Mouse (Mus musculus) erythroblast, adult 5-6 weeks (primary cell): ENCODE results near the gene Cdk5rap1. TPM values are rescaled to one million over a fixed set of nuclear protein-coding genes. Genes with fewer than 3 reads are reported as not detected.

Experiments
- total RNA-seq, 2 experiments: library from RNA; stranded (forward) in 1 of 2; stranded (reverse) in 1 of 2; fragments of 150-400 nt in 1 of 2; fragments of 200-764, 138-1000 nt in 1 of 2; gene quantifications; 2 replicates each; pipeline versions ENCODE4 v1.2.3 to v1.2.4; 2015 to 2017; ENCODE audit warnings: low replicate concordance in 2 of 2

Cdk5rap1 gene
- total RNA-seq, 2 experiments from 2014 or later: 12.7 to 13.1 TPM

Other genes with a start within 250 kb of the Cdk5rap1 start
- not detected in 2 replicates for gene Bpifa3, start 242.7 kb downstream of the Cdk5rap1 start, total RNA-seq (2015; ENCODE audit: low replicate concordance)
- not detected in 2 replicates for gene Bpifa3, start 242.7 kb downstream of the Cdk5rap1 start, total RNA-seq (2017; ENCODE audit: low replicate concordance)
- gene Bpifa1, start 230.1 kb downstream of the Cdk5rap1 start, total RNA-seq (2015; ENCODE audit: low replicate concordance): not detected in 2 replicates
- gene Bpifa1, start 230.1 kb downstream of the Cdk5rap1 start, total RNA-seq (2017; ENCODE audit: low replicate concordance): not detected in 2 replicates
- not detected in 2 replicates for gene Bpifa5, start 210.4 kb downstream of the Cdk5rap1 start, total RNA-seq (2015; ENCODE audit: low replicate concordance)
- gene Bpifa5, start 210.4 kb downstream of the Cdk5rap1 start, total RNA-seq (2017; ENCODE audit: low replicate concordance): not detected in 2 replicates
- not detected in 2 replicates for gene Bpifb1, start 182.2 kb downstream of the Cdk5rap1 start, total RNA-seq (2015; ENCODE audit: low replicate concordance)
- gene Bpifb1, start 182.2 kb downstream of the Cdk5rap1 start, total RNA-seq (2017; ENCODE audit: low replicate concordance): not detected in 2 replicates
- not detected in 2 replicates for gene Bpifb5, start 149.3 kb downstream of the Cdk5rap1 start, total RNA-seq (2015; ENCODE audit: low replicate concordance)
- gene Bpifb5, start 149.3 kb downstream of the Cdk5rap1 start, total RNA-seq (2017; ENCODE audit: low replicate concordance): not detected in 2 replicates
- gene Bpifb9a, start 115.2 kb downstream of the Cdk5rap1 start, total RNA-seq (2015; ENCODE audit: low replicate concordance): not detected in 2 replicates
- not detected in 2 replicates for gene Bpifb9a, start 115.2 kb downstream of the Cdk5rap1 start, total RNA-seq (2017; ENCODE audit: low replicate concordance)
- gene Bpifb9b, start 65.8 kb downstream of the Cdk5rap1 start, total RNA-seq (2015; ENCODE audit: low replicate concordance): not detected in 2 replicates
- gene Bpifb9b, start 65.8 kb downstream of the Cdk5rap1 start, total RNA-seq (2017; ENCODE audit: low replicate concordance): not detected in 2 replicates
- not detected in 2 replicates for gene Snta1, start 35.1 kb upstream of the Cdk5rap1 start, total RNA-seq (2015; ENCODE audit: low replicate concordance)
- 0.17 and 0.56 TPM in 2 replicates for gene Snta1, start 35.1 kb upstream of the Cdk5rap1 start, total RNA-seq (2017; ENCODE audit: low replicate concordance)
- gene Cbfa2t2, start 63.5 kb upstream of the Cdk5rap1 start, total RNA-seq (2015; ENCODE audit: low replicate concordance): 5.6 and 8.5 TPM in 2 replicates
- 2.9 and 9.5 TPM in 2 replicates for gene Cbfa2t2, start 63.5 kb upstream of the Cdk5rap1 start, total RNA-seq (2017; ENCODE audit: low replicate concordance)
- not detected in 2 replicates for gene 1700003F12Rik, start 174.1 kb upstream of the Cdk5rap1 start, total RNA-seq (2015; ENCODE audit: low replicate concordance)
- gene 1700003F12Rik, start 174.1 kb upstream of the Cdk5rap1 start, total RNA-seq (2017; ENCODE audit: low replicate concordance): not detected in 2 replicates
- not detected in 2 replicates for gene Actl10, start 178.8 kb upstream of the Cdk5rap1 start, total RNA-seq (2015; ENCODE audit: low replicate concordance)
- not detected in 2 replicates for gene Actl10, start 178.8 kb upstream of the Cdk5rap1 start, total RNA-seq (2017; ENCODE audit: low replicate concordance)
- gene Necab3, start 185.9 kb upstream of the Cdk5rap1 start, total RNA-seq (2015; ENCODE audit: low replicate concordance): 0.63 TPM in 1 of 2 replicates, not detected in the other
- gene Necab3, start 185.9 kb upstream of the Cdk5rap1 start, total RNA-seq (2017; ENCODE audit: low replicate concordance): 11.6 TPM in 1 of 2 replicates, not detected in the other
- 6.7 and 11.1 TPM in 2 replicates for gene E2f1, start 196.9 kb upstream of the Cdk5rap1 start, total RNA-seq (2015; ENCODE audit: low replicate concordance)
- 5.5 and 7.0 TPM in 2 replicates for gene E2f1, start 196.9 kb upstream of the Cdk5rap1 start, total RNA-seq (2017; ENCODE audit: low replicate concordance)
- gene Pxmp4, start 230.7 kb upstream of the Cdk5rap1 start, total RNA-seq (2015; ENCODE audit: low replicate concordance): 9.0 and 9.6 TPM in 2 replicates
- 7.5 and 11.2 TPM in 2 replicates for gene Pxmp4, start 230.7 kb upstream of the Cdk5rap1 start, total RNA-seq (2017; ENCODE audit: low replicate concordance)
- gene Zfp341, start 240.3 kb upstream of the Cdk5rap1 start, total RNA-seq (2015; ENCODE audit: low replicate concordance): 6.9 and 11.0 TPM in 2 replicates
- 6.4 TPM in 2 replicates for gene Zfp341, start 240.3 kb upstream of the Cdk5rap1 start, total RNA-seq (2017; ENCODE audit: low replicate concordance)
- 6.7 TPM in 1 of 2 replicates, not detected in the other for gene 4930519P11Rik, start 240.4 kb upstream of the Cdk5rap1 start, total RNA-seq (2015; ENCODE audit: low replicate concordance)
- gene 4930519P11Rik, start 240.4 kb upstream of the Cdk5rap1 start, total RNA-seq (2017; ENCODE audit: low replicate concordance): 1.8 TPM in 1 of 2 replicates, not detected in the other